Mouse (Mus musculus): ENCODE measurements around the gene Sntb2.
"Not testable (repeated sequence)": the region's sequence is repeated elsewhere in the genome, so short reads cannot be mapped to it uniquely, and the experiment has no call there.

Gene Sntb2

DNA sequence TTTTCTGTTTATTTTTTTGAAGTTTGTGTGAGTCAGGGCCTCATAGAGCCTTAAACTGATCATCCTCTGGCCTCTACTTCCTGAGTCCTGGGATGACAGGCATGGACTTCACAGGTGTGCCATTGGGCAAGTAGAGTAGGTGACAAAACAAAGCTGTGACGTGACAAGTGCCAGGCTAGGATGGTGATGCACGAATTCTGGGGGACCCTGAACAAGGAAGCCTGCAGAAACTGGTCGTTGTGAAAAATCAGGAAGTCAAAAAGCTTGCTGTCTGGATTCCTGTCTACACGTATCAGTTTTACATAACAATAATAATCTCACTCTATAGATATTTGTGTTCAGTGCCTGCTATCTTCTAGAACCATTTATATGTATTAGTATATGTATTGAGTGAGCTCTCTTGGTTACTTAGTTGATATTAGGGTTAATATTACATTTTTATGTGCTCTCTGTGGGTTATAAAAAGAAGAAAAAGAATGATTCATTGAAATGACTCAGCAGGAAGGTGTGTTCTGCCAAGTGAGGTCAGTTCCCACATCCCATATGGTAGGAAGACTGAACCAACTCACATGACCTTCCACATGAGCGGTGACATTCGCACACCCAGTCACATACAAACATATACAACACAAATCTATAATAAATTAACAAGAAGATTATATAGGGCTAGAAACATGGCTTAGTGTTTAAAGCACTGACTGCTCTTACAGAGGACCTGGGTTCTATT is 37.2 kb downstream of the Sntb2 start:
- peak in 1 of 2 experiments; percentile 39 for DNase-seq (ENCODE audit: low spot score in 2 of 2)

DNA sequence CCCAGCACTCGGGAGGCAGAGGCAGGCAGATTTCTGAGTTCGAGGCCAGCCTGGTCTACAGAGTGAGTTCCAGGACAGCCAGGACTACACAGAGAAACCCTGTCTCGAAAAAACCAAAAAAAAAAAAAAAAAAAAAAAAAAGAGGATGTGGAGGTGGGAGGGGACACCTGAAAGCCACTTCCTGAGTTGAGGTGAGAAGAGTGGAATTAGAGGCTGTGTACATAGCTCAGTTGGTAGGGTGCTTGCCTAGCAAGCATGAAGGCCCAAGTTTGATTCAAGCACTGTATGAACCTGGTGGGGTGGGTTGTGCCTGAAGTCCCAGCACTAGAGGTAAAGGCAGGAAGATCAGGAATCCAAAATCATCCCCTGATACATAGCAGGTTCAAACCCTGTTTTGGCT is 38.0 kb downstream of the Sntb2 start:
- DNase-seq (ENCODE audit: low spot score in 2 of 2) = not testable (repeated sequence)

DNA sequence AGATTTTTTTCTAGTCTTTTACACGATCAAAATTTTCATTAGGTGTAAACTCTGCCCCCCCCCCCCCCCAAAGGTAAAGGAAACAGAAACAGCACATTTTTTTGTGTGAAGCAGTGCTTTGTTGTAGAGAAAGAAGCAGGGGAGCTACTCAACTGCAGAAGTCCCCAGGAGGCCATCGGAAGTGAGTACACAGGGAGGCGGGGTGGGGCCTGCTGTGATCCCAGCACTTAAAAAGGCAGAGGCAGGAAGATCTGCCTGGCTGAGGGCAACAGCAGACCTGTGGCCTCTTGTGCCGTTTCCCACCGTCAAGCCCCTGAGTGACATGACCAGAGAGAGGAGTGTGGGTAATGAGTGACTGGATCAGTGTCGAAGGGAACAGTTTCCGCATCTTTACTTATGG is 39.2 kb downstream of the Sntb2 start:
- DNase-seq (ENCODE audit: low spot score in 2 of 2) = no peak

DNA sequence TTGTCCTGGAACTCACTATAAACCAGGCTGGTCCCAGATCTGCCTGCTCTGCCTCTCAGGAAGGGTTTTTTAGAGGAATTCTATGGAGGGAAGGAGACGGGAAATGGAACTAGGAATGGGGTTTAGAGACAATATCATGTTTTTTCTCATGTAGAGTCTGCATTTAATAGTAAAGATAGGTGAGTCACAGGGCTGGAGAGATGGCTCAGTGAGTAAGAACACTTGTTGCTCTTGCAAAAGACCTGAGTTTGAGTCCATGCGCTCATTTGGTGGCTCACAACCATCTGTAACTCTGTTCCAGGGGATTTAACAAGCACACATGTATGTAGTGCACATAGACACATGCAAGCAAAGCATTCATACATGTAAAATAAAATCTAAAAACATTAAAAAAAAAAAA is 40.2 kb downstream of the Sntb2 start:
- no peak for DNase-seq (ENCODE audit: low spot score in 2 of 2)

DNA sequence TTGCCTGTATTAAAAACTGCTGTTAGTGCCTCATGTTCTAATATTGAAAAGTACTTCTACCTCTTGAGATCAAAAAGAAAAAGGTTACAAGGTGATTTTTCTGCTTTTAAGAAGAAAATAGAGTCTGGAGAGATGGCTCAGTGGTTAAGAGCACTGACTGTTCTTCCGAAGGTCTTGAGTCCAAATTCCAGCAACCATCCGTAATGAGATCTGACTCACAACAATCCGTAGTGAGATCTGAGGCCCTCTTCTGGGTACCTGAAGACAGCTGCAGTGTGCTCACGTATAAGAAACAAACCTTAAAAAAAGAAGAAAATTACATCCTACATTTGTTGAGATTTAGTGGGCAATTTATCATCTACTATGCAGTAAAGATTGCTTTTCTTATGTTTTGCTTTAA is 40.9 kb downstream of the Sntb2 start:
- no peak for DNase-seq (ENCODE audit: low spot score in 2 of 2)

DNA sequence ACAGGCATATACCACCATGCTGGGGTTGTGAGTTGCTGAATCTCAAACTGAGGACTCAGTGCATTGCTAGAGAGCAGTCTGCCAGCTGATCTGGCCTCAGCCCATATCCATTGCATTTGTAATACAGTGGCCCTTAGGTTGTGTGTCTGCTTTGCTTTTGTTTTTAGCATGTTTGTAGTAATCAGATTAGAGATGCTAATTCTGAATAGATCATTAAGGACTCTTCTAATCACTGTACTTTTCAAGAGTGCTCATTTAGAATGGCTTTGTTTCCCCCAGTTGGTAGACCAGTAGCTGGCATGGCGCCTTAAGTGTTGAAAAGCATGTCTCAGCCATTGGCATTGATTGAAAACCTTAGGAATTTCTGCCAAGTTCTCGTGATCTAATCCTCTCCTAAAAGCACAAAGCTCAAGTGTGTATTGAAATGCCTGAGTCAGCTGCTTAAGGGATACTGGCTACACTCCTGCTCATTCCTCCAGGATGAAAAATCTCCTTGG is 43.3 kb downstream of the Sntb2 start:
- DNase-seq (ENCODE audit: low spot score in 2 of 2) = peak in 1 of 2 experiments; percentile 28

DNA sequence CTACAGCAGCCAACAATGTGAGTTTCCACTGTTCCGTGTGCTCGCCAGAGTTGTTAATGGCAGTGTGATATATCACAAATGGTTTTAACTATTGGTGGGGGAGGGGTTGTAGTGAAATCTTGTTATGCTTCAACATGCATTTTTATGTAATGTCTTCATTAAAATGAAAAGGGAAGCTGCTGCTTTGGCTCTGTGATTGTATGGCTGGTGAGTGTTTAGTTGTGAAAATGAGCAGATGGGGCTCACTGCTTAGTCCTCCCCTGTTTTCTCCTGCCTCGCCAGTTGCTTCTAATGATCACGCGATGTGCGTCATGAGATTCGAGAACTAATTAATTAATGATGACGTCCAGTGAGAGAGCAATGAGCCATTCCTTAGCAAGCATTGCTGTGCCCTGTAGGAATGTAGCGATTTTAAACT is 49.9 kb downstream of the Sntb2 start:
- no peak for DNase-seq (ENCODE audit: low spot score in 2 of 2)

DNA sequence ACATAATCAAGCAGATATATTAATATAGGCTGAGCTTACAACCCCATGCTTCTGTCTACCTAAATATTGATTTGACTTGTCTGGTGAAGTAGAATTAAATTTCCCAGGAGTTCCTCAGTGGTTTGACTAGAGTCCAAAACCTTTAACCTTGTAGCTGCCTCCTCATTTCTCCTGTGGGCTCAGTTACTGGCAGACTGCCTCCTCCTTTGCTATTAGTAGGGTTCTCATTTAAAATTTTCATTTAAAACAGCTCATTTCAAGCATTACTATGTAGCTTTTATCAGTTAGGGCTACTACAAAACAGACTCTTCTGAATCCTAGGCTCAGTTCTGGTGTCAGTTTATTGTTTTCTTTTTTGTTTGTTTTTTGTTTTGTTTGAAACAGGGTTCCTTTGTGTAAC is 50.4 kb downstream of the Sntb2 start:
- DNase-seq (ENCODE audit: low spot score in 2 of 2) = no peak

DNA sequence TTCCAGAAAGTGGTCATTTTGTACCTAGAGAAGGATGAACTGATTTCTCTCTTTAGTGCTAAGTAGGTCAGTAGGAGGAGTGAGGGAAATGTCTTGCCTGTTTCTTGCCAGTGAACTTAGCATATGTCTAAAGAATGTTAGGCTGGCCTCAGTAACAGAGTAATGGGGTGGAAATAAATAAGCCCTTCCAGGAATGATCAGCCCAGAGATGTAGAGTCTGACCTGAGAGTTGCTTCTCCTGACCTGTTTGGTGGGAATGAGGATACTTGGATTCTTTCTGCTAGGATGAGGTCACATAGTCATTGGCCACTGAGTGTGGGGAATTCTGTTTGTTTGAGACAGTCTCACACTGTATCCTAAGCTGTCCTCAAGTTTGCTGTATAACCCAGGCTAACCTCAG is 52.0 kb downstream of the Sntb2 start:
- DNase-seq (ENCODE audit: low spot score in 2 of 2) = no peak

DNA sequence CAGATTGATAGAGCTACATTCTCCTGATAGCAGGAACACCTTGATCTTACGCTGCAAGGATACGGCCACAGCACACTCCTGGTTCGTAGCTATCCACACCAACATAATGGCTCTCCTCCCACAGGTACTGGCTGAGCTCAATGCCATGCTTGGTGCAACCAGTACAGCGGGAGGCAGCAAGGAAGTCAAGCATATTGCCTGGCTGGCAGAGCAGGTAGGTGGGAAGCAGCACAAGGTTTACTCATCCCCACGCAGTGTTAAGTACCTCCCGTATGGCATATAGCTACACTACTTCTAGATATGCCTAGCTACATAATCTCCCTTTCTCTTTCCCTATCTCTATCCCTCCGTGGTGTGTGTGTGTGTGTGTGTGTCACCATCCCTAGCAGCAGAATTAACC is 55.8 kb downstream of the Sntb2 start:
- DNase-seq (ENCODE audit: low spot score in 2 of 2) = no peak

DNA sequence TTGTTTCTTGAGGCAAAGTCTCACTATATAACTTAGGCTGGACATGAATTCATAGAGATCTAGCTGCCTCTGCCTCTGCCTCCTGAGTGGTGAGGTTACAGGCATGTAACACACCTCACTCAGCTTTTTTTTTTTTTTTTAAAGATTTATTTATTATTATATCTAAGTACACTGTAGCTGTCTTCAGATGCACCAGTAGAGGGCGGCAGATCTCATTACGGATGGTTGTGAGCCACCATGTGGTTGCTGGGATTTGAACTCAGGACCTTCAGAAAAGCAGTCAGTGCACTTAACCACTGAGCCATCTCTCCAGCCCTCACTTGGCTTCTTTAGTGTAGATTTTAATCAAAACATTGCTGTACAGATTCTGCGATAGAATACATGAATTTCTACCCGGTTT is 60.8 kb downstream of the Sntb2 start:
- not testable (repeated sequence) for DNase-seq (ENCODE audit: low spot score in 2 of 2)

DNA sequence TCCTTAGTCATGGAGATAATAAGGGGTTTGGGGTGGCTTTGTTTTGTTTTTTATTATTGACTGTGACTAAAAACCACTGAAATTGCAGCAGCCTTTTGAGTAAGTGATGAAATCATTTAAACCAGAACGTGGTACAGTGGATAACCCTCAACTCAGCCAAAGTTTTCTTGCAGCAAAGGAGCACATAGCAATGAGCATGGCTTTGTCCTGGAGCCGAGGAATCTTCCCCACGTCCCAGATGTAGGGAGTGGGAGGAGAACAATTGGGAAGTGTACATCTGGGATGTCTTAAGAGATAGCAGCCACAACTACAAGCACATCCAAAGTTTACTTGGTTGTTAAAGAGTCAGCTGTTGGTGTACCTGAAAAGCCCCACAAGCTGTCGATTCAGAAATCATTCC is 61.9 kb downstream of the Sntb2 start:
- no peak for DNase-seq (ENCODE audit: low spot score in 2 of 2)

DNA sequence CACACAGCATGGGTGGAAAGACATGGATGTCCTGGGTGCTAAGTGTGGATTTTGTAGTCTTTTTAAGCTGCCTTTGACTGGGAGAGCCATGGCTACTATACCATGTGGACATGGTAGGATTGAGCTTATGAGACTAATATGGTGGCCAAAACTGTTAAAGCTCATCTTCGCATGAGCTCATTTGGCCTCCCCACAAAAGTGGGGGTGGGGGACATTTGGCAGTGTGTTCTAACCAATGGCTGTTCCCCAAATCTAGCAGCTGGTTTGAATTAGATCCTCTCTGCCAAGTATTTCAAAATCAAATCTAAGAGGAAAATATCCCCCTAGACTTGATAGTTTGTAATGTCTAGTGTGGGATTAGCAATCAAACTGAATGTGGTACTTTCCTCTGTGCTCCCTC is 63.5 kb downstream of the Sntb2 start:
- DNase-seq (ENCODE audit: low spot score in 2 of 2) = peak; percentile 55 to 76

DNA sequence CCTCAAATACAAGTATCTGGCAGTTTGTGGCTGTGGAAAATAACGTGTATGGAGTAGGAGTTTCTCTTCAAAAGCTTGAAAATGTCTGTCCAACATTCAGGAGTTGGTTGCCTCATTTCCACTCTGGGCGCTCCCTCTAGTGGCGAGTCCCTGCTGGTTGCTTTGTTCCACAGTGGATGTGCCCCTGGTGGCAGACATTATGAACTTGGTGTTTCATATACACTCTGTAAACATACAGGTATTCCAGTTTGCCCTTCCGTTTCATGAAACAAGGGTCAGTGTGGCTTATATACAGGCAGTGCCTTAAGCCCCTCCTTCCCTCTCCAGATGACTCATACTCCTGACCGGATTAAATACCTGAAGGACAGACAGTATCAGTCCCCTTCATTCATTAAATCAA is 67.0 kb downstream of the Sntb2 start:
- peak; percentile 46 to 86 for DNase-seq (ENCODE audit: low spot score in 2 of 2)

DNA sequence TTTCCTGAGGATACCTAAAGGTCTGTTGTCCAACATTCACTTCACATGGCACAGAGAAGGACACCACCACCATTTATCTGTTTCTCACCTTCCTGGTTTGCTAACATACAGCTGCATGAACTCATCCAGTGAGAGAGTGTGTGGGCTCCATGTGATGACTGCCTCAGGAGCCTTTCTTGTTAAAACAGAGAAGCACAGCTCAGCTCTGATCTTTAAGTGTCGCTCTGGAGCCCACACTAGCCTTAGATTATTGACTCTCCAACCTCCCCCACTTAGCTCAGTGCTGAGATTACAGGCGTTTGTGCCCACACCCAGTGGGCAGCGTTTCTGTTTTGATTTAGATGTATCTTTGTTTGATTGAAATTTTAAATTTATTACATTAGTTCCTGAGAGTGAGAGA is 72.2 kb downstream of the Sntb2 start:
- DNase-seq (ENCODE audit: low spot score in 2 of 2) = no peak

DNA sequence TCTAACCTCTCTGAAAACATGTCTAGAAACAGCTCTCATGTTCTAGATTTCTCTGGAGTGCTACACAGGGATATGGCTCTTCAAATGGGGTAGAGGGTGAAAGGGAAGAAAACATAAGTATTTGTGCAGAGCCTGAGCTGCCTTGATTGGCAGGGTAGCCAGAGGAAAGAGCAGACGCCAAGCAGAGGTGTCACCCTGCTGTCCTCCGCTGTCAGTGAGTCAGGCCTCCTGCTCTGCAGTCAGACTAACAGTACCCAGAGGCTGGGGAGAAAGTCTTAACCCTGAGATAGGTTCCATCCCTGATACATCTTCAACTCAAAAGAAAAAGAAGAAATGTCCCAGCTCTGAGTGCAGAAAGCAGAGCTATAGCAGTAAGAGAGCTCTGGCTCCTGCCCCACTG is 77.1 kb downstream of the Sntb2 start:
- no peak for DNase-seq (ENCODE audit: low spot score in 2 of 2)

DNA sequence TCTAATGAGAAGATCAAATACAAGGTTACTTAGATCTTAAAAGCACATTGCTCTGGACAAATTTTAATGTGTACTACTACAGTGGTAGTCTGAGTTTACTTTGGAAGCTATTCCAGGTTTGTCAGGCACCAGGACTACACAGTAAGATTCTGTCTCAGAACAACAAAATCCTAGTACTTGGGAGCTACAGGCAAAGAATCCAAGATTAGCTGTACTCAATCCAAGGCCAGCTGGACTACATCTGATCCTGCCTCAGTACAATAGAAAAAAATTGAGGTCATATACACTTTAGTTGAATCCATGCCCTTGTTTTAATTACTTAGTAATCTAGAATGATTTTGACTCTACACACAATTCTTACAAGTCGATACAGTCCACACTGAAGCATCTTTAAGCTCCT is 79.4 kb downstream of the Sntb2 start:
- no peak for DNase-seq (ENCODE audit: low spot score in 2 of 2)

DNA sequence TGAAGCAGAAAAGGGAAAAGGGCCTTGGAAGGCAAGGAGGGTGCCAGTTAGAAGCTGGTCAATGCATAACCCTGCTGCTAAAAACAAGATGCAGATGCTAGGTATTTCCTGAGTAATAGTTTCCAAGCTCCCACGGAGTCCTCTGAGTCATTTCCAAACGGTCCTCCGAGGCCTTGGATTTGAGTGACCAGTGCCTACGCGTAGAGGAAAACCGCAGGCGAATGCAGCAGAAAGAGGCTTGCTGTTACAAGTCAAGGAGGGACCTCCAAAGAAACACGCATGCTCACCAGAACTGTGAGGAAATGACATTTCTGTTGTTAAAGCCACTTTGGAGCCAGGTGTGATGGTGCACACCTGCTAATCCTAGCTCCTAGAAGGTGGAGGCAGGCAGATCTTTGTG is 87.9 kb downstream of the Sntb2 start:
- DNase-seq (ENCODE audit: low spot score in 2 of 2) = no peak

DNA sequence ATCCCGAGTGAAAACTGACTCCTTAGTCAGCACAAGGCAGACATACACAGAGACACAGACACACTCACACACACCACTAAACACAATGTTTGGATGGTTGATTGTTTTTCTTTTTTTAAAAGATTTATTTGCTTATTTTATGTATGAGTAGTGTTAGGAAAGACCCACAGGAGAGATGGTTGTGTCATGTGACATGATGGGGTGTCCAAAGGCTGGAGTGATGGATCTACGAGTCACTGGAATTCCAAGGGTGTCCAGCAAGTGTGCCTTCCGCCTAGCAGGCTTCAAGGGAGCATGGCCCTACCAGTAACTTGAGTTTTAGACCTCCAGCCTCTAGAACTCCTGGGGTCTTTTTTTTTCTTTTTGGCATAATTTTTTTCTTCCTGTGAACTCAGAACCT is 93.8 kb downstream of the Sntb2 start:
- DNase-seq (ENCODE audit: low spot score in 2 of 2) = no peak

DNA sequence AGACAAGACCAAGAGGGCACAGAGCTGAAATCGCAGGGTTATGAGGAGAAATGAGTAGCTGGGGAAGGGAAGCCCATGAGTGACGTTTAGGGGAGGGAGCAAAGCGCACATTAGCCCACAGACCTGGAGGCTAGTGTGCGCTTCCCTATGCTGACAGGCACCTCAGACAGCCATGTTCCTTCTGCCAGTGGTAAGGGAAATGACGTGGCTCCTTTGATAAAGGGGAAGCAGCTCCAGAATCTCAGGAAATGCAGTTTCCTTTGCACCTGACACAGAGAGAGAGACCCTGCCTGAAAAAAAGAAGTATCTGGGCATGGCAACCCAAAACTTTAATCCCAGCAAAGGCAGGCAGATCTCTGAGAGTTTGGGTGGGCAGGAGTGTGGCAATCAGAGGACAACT is 94.5 kb downstream of the Sntb2 start:
- no peak for DNase-seq (ENCODE audit: low spot score in 2 of 2)

DNA sequence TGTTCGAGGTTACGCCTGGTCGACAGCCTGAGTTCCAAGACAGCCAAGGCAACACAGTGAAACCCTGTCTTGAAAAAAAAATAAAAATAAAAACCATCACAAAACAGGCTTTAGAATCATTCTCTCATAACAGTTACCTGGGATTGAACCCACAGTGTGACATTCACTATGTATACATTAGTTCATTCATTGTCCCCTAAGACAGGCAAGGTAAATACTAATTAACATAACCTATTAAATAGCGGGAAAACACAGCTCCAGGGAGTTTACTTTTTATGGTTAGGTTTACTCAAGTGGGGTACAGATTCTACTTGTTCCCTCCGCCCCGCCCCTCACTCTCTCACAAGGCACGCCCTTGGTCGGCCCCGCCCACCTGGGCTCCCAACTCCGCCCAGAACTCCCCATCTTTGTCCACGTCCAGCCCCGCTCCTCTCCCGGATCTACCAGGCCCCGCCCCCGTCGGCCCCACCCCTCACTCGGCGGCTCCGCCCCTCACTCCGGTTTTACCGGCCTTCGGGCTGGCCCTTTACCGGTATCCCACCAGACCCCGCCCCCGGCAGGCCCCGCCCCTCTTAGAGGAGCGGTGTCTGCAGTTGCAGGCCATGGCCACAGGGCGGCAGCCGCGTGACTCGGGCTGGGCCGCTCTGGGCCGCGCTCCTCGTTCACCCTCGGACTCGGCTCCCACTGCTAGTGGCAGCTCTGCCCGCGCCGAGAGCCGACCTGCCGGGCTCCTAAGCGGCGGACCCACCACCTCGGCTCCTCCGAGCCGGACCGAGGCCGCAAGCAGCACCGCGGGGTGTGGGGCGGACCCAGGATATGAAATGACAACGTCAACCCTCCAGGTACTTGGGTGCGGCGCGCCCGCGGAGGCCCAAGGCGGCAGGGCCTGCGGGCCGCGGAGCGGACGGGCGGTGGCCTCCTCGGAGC is 95.4 kb downstream of the Sntb2 start, which contains the start of gene Vps4a:
Vps4a (plus strand) TSS at position 573 of the 927 bp plus-strand sequence.
- peak; percentile 94 to 95 for DNase-seq (ENCODE audit: low spot score in 2 of 2)

DNA sequence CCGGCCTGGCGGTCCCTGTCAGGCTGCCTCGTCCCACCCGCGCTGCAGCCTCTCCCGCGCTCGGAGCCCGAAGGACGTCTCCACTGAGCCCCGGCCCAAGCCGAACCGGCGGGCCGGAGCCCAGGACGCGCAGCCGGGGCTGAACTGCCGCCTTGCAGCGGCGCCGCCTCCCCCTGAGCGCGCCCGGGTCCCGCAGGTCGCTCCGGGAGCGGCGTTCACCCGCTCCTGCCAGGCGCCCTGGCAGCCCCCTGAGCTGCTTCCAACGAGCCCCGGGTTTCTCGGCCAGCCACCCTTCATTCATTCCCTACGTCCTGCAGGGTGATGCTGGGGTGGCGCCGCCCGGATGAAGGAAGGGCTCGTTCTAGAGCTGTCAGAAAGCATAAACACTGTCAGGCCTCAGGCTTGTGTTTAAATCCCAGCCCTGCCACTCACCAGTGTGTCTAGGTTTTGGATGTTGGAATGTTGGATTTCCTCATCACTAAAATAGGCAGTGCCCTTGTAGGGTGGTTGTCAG is 96.1 kb downstream of the Sntb2 start:
- DNase-seq (ENCODE audit: low spot score in 2 of 2) = no peak

DNA sequence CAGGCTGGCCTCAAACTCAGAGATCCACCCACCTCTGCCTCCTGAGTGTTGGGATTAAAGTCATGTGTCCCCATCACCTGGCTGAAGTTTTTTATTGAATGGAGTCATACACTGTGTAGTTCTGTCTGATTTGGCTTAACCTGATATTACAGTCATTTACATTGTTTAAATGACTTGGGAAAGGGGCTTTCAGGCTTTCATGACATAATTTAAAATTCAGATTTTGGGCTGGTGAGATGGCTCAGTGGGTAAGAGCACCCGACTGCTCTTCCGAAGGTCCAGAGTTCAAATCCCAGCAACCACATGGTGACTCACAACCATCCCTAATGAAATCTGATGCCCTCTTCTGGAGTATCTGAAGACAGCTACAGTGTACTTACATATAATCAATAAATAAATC is 98.1 kb downstream of the Sntb2 start:
- DNase-seq (ENCODE audit: low spot score in 2 of 2) = not testable (repeated sequence)

Measured in heart, adult 9 months (tissue).